Mouse (Mus musculus) urinary bladder, postnatal 4 days (tissue): ENCODE data around the gene Tmod1.

ENCODE experiments used
- DNase-seq, 2 experiments: peaks; one replicate each; pipeline ENCODE4 v3.0.0; 2021 to 2022; ENCODE audit warnings: low spot score in 2 of 2

The Tmod1 gene

GRCm38 (mm10) chr4:46089524-46090125 lies 50.9 kb downstream of the Tmod1 start:
- no peak for DNase-seq

- no peak for DNase-seq
Measured at GRCm38 (mm10) chr4:46092429-46093076, 53.8 kb downstream of the Tmod1 start.

GRCm38 (mm10) chr4:46094916-46095825 lies 56.4 kb downstream of the Tmod1 start:
- DNase-seq, result no peak

GRCm38 (mm10) chr4:46095826-46096159 lies 57.1 kb downstream of the Tmod1 start:
- DNase-seq, result no peak

DNA sequence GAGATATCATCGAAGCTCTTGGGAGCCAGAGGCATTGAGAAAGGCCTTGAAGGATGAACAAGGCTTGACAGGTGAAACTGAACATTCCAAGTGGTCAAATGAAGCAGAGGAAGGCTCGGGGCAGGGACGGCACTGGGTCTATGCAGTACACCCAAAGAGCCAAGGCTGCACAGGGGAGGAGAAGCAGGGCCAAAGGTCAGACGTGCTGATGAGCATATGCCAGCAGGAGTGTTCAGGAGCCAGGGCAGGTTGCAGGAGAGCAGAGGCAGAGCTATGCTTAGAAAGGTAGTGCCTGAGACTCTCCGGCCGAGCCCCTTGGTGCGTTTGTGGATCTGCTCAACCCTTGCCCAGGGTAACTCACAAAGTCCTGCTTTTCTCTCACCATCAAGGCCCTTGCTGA lies 57.8 kb downstream of the Tmod1 start:
- DNase-seq, result no peak

DNA sequence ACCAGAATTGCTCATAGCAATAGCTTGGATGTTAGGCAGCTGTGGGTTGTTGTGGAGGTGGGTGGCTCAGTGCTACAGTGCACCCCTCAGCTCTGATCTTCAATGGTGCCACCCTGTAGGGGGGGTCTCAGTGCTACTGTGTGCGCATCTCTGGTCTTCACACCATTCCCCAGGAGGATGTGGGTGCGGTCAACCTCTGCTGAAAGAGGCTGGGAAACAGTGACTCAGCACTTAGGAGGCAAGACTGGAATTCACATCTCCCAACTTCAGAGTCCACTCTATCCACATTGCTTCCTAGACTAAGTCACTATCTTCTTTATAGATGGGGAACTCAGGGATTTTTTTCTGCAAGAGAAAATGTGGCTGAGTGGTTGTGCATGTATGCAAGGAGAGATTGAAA lies 58.9 kb downstream of the Tmod1 start:
- no peak for DNase-seq

GRCm38 (mm10) chr4:46099132-46099531 lies 60.4 kb downstream of the Tmod1 start:
- no peak for DNase-seq

DNA sequence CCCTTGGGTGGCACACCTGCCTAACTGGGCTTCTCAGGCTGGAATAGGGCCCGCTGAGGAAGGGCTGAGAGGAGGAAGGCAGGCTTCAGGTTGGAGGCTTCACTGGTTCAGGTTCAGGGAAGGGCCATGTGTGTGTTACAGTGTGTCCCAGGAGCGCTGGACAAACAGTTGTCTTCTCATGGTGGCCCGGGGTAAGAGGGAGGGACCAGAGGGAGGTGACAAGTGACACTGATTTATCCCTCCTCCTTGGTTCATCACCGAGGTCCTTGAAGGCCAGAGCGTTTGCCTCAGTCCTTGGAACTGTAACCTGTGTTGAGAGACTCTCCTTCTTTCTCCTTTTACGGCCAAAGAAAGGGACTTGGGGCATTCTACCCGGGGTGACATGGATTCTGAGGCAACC lies 61.8 kb downstream of the Tmod1 start:
- DNase-seq, result no peak

- DNase-seq, result no peak
Measured at GRCm38 (mm10) chr4:46101211-46101711, 62.5 kb downstream of the Tmod1 start.

- DNase-seq, result no peak
Measured at GRCm38 (mm10) chr4:46102078-46102769, 63.5 kb downstream of the Tmod1 start.

DNA sequence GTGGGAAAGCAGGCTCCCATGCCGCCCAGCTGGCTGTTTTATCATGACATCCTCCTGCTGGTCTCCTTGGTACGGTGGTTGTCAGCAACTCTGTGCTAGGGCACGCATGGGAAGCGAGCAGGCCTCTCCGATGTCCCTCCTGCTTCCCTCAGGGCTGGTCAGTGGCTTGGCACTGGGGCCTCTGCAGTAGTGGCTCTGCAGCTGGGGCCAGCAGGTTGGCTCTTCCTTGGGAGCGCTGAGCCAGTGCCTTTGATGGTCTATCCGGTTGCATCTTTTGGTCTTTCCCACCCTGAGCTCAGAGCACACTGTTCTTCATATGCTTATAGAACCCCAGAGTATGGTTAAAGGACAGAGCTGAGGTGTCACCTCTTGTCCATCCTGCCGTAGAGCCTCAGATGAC lies 71.3 kb downstream of the Tmod1 start:
- DNase-seq, result no peak

DNA sequence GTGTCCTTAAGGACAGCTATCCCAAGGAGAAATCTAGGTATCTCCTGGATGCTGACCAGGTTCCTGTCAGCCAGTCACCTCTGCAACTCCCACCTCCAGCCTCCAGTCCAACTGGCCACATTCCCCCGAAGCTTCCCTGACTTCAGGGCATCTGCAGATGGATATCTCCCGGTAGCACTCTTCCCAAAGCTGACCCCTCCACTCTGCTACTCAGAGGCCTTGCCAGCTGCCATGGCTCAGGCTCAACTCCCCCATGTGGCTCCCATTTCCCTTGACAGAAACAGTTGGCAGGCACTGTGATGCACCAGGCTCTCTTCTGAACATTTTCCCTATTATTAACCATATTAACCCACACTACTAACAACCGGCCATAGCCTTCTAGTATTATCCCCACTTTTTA lies 72.6 kb downstream of the Tmod1 start:
- DNase-seq, result no peak

DNA sequence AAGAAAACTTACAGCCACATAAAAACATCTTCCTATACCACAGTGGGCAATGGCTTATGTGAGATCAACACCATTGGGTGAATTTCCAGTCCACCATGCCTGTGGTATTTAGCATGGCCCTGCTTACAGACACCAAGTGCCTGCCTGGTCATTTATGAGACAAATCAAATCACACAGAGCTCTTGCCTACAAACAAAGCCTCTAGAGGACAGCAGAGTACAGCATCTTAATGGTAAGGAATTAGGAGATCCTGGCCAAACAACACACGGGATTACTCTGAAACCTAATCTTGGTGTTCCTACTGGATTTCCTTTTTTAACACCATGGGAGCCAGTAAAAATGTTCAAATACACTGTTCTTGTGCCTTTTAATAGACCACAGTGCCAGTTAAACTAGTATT lies 76.6 kb downstream of the Tmod1 start:
- no peak for DNase-seq

DNA sequence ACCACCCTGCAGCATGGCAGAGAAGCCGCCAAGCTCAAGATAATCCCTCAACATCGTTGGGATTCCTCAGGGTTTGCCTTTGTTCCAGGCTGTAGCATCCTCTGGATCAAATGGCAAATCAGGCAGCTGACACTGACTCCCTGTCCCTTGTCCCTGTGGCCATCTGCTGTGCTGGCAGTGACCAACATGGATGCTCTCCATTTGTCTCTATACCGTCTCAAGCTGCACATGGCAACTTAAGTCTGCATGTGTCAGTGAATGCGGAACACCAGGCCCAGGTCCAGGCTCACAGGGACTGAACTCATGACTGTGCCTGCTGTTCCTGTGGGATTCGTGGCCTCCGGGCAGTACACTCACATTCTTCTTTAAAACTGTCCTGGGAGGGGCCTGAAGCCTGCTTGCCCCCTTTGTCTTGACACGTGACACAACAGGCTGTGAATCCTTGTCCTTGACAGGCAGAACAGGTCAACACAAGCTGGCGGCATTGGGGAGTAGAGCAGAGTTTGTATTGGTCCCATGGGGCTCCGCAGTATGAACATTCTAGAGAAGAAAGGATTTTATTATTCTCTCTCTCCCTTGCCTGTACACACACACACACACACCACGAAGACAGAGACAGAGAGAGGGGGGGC lies 77.9 kb downstream of the Tmod1 start:
- no peak for DNase-seq

DNA sequence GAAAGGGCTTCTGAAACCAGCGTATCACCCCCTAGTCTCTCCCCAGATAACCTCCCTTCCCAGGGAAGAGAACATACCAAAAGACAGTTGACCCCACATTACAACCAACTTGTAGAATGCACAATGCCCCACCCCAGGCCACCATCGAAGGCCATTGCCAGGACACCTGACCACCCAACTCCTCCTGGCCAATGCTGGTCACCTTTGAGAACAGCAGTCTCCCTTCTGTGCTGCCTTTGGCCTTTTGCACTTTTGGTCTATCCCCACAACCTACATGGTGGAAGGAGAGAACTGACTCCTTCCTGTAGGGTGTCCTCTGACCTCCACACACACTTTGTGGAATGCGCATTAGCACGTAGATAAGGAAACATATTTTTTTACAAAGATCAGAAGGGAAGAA lies 78.8 kb downstream of the Tmod1 start:
- DNase-seq, result no peak

GRCm38 (mm10) chr4:46119514-46120094 lies 80.9 kb downstream of the Tmod1 start:
- no peak for DNase-seq

- DNase-seq, result no peak
Measured at GRCm38 (mm10) chr4:46120767-46121166, 82.0 kb downstream of the Tmod1 start.

DNA sequence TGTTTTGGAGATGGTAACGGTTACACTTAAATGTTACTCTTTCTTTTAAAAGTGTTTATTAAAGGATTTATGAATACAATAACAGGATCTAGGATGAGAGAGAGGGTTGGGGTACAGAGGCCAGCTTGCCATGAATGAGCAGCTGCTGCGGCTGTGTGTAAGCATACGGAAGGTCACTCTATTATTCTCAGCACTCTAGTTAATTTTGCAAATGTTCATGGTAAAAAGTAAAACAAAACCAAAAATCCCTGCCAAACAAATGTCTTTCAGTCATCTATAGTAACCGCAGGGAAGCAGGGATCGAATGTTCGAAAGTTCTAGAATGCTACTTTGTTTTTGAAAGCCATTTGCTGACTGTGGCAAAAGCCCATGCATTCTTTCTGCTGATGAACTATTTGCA lies 84.6 kb downstream of the Tmod1 start:
- DNase-seq, result no peak

DNA sequence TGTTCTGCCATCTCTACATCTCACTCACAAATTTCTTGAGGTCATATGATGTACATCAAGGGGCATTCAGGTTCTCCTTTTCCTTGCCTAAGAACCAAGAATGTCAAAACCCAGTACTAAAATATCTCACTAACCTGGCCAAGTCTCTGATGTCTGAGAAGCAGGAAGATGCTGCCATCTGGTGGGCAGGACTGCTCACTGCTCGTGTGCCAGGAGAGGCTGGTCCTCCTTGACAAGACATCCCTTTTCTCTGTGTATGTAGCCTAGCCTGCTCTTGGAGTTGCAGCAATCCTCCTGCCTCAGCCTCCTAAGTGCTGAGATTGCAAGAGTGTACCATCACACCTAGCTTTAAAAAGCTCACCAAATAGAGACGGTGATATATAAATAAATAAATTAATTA lies 87.8 kb downstream of the Tmod1 start:
- DNase-seq, result peak; percentile 36 to 69

GRCm38 (mm10) chr4:46129311-46130004 lies 90.7 kb downstream of the Tmod1 start:
- DNase-seq, result no peak

DNA sequence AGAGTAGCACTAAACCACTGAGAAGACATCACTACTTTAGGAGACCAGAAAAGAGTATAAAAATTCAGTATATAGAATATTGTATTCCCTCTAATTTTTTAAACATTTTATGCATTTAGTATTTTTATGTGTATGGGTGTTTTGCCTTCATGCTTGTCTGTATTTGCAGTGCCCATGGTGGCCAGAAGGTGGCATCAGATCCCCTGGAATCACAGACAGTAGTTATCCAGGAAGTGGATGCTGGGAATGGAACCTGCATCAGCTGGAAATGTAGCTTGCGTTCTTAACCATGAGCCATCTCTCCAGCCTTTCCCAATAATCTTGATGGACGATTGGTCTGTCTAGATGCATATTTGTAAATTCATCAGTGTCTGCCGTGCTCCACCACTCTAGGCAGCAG lies 91.5 kb downstream of the Tmod1 start:
- DNase-seq, result no peak
